Mouse (Mus musculus) adrenal gland (tissue): Measurements from ENCODE around the gene Gm43517.

ENCODE experiments used
- intact Hi-C: fragments of 180-260 bp; cut with DNase I; formaldehyde crosslinking; loops from one replicate; pipeline ENCODE4 v1.15.1; 2025

Gene Gm43517

DNA sequence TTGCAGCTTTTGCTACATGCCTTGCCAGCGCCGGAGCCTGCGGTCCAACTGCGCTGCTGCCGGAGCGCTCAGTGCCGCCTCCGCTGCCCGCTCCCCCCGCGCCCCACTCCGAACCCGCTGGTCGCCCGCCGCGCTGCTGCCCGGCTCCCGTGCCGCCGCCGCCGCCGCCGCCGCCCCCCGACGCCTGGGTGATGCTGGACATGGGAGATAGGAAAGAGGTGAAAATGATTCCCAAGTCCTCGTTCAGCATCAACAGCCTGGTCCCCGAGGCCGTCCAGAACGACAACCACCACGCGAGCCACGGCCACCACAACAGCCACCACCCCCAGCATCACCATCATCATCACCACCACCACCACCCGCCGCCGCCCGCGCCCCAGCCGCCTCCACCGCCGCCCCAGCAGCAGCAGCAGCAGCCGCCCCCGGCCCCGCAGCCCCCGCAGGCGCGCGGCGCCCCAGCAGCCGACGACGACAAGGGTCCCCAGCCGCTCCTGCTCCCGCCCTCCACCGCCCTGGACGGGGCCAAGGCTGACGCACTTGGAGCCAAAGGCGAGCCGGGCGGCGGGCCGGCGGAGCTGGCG is 589 bp upstream of the Gm43517 start:
- intact Hi-C loops, result no loop called here

DNA sequence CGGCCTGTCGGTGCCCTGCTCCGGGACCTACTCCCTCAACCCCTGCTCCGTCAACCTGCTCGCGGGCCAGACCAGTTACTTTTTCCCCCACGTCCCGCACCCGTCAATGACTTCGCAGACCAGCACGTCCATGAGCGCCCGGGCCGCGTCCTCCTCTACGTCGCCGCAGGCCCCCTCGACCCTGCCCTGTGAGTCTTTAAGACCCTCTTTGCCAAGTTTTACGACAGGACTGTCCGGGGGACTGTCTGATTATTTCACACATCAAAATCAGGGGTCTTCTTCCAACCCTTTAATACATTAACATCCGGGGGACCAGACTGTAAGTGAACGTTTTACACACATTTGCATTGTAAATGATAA is 637 bp downstream of the Gm43517 start:
- intact Hi-C loops, result no loop called here

DNA sequence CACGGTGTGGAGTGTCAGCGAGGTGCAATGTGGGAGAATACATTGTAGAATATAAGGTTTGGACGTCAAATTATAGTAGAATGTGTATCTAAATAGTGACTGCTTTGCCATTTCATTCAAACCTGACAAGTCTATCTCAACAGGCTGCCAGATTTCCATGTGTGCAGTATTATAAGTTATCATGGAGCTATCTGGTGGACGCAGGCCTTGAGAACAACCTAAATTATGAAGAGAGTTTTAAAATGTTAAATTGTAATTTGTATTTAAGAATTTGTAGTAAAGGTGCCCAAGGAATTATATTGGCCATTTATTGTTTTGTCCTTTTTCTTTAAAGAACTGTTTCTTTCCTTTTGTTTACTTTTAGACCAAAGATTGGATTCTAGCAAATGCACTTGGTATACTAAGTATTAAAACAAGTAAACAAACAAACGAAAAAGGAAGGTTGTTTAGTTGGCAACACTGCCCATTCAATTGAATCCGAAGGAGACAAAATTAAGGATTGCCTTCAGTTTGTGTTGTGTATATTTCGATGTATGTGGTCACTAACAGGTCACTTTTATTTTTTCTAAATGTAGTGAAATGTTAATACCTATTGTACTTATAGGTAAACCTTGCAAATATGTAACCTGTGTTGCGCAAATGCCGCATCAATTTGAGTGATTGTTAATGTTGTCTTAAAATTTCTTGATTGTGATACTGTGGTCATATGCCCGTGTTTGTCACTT is 1.3 kb downstream of the Gm43517 start:
- intact Hi-C loops, result no loop called here

DNA sequence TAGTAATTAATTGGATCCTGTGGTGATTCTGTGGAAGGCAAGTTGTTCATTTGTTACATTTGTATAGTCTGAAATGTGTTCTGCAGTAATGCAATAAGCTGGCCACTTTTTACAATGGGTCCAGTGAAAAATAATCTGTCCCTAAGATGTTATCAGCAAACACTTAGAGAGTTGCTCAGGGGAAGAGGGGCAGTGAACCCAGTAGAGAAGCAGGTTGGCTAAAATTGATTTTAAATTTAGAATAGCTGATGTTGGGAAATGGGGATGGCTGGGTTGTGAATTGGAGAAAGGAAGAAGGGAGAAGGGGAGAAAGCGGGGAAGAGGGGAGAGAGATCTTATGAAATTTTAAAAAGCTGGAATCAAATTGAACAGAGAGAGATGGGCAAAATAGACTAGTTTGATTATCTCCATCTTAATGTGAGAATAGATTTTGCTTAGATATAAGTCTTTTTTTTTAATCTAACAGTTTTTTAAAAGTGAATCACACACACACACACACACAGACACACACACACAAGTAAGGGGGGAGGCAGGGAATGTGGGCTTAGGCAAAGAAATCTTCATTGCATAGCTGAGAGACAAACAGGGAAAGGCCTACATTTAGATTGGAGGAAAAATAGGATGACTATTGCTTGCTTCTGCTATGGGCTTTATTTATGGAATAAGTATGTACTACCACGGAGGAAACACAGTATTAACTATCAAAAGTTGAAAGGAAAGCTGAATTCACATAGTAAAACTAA is 3.1 kb downstream of the Gm43517 start:
- intact Hi-C loops, result no loop called here

DNA sequence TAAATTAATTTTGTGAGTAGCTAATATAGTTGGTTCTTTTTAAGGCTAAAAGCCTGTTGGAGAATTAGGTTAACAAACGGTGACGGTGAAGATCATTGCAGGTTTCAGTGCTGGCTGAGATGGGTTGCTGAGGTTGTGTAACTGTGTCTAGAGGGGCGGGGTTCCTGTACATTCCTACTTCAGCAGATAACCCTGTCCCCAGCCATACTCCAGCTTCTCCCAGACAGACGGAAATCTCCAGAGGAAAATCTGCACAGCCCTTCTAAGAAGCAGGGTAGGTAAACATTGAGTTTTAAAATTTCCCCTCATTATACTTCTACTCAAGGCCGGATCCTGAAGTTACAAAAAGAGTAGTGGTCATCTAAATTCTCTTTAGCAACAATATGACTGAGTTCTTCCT is 4.7 kb downstream of the Gm43517 start:
- intact Hi-C loops, result no loop called here

DNA sequence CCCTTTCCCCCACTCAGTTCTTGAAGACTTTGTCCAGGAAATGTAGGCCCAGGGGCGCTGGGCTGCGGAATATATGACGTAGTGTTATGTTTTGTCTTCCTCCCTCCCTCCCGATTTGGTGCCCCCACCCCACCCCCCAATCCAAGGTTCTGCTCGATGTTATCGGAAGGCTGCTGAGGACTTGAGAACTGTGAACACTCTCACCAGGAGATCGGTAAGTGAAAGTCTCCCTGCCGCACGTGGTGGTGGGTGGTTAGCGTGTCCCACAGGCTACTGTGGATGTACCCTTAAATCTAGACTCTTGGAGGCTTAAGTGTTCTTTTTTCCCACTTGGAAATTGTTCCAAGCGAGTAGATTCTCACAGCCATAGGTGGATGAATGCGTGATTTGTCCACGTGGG is 5.3 kb downstream of the Gm43517 start:
- intact Hi-C loops, result no loop called here

DNA sequence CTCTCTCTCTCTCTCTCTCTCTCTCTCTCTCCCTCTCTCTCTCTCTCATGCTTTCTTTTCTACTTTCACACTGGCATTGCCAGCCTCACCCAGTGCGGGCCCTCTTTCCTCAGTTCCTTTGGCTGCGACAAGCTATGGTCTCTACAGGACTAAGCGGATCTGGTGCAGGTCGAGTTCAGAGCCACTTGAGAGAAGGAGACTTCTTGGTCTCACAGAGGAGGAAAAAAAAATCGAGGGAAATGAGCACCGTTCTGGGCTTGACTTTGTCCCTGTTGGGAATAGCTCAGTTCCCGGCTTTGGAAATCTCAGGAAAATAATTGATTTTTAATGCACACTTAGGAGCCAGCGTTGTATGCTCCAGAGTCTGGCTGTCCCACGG is 5.9 kb downstream of the Gm43517 start:
- intact Hi-C loops, result no loop called here

DNA sequence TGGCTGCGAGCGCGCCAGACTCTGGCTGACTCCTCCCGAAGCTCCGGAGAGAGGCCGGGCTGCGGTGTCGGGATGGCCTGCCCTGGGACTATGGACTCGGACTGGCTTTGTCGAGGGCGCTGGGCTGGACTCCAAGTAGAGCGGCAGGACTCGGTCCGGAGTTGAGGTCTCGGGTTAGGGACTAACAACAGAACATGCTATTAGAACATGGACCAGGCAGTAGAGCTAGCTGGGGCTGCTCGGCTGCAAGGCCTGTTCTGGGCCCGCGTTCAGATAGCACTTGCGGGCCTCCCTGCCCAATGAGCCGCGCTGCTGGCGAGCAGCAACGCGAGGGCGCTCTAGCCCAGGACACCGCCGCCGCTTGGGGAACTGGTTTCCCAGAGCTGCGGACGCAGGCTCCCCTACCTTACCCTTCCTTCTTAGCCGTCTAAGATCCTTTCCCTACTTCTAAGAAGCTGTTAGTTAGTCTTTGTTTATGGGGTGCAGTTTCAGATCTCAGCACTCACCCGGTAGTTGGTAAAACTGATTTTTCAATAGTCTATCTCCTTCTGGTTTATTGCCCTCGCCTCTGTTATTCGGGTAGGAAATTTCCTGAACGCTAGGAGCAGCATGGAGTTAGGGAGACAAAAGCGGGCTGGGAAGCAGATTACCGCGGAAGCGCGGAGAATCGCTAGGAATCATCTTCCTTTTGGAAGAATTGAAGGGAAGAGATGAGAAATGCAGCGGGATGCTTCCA is 6.5 kb downstream of the Gm43517 start:
- intact Hi-C loops, result no loop called here

DNA sequence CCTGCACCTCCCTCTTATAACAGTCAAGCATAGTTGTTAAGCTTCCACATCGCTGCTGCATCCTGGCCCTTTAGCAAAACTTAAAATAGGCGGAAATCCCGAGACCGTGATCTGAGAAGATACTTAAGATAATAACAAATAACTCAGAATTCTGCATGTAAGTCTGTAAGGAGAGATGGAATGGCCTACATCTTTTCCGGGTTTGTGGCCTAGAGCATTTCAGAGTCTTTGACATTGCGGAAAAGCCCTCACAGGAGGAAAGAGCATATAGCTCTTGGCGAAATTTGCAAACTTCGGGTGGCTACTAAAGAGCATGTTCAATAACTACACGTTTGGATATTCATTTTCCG is 7.0 kb downstream of the Gm43517 start:
- intact Hi-C loops, result no loop called here

DNA sequence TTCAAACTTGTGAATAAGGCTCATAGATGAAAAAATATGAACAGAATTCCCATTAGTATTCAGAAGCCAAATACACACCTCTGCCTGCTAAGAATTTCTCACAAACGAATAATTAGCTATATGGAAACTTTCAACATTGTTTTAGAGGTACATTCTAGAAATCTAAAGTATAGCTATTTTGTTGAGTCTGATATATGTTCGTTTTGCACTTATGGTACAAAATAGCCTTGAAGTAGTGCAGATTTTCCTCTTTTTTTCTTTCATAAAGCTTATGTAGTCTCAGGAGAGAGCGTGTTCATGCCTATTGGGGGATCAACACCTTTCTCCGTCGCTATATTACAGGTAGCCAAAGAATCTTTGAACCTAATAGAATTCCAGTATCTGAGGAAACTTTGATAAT is 7.9 kb downstream of the Gm43517 start:
- intact Hi-C loops, result no loop called here

DNA sequence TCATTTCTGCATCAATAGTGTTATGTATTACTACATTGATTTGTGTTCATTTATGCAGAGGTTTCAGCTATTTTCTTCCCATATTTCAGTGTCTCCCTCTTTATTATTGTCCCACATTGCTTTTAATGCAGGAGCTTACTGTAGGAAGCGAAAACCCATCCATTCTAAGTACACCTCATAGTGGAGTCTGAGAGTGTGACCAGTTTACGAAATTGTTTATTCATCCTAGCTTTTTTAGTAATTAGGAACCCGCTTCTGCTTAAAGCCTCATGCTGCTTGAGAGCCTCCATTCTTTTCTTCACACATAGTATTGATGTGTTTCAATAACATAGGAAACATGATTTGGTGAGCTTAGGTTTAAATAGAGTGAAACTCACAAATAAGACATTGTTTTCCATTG is 8.7 kb downstream of the Gm43517 start:
- intact Hi-C loops, result no loop called here

DNA sequence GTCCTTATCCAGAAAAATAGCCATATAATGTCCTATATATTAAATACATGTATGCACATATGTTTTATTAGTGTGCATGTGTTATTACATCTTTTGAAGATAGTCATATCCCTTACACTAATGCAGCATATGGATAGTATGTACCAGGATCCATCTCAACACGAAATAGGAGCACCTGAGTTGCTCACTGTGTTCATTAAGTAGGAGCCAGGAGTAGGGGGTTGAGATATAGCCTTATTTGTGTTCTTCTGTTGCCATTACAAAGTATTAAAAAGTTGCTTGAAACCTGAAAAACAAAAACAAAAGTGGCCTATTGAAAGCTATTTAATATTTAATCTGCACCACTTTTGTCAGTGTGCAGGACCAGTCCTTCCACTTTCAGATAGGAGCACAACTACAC is 9.2 kb downstream of the Gm43517 start:
- intact Hi-C loops, result no loop called here

DNA sequence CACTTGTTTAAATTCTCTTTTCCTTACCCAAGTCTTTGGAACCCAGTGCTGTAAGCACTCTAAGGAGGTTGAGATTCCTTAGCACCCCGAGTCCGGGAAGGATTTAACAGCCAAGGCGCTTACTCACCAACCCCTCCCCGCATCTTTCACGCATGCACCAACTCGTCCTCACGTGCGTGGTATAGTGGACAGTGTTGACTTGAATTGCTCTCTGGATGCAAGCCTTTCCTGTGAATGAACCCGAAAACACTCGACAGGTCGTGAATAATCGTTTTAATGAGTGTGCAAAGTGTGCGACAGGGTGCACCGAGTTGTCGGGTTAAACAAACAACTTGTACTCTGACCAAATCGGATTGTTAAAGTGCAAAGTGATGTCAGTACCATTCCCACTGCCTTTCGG is 9.9 kb downstream of the Gm43517 start:
- intact Hi-C loops, result no loop called here

DNA sequence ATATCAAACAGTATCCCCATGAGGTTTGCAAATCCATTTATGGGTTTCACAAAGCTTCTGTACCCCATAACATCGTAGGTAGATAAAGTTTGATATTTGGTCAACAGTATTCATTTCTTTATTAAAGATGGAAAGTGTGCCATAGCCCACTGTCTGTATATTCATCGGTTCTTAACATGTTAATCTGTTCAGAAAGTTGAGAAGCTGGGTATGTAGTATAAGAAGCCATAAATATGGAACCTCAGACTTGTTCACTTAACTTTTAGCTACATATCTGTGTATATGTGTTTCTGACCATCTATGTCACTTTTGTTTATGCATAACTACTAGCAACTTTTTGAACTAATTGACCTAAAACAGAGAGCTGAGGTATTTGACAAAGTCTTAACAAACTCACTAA is 11.0 kb downstream of the Gm43517 start:
- intact Hi-C loops, result no loop called here

DNA sequence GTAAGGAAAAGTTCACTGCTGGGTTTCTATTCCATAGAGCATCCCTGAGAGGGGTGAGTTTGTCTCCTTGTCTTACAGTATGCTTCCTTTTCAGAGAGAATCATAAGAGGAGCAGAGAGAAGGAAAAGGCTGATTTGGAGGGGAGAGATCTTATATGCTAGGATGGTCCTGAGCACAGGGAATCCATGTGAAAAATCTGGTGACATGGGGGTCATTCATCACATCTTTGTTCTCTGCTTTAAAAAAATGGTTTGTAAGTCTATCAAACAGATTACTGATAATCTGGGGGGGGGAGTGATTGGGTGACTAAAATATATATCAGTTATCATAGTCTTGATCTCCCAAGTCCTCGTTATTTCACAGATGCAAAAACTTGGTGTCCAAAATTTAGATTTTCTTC is 11.8 kb downstream of the Gm43517 start:
- intact Hi-C loops, result no loop called here

DNA sequence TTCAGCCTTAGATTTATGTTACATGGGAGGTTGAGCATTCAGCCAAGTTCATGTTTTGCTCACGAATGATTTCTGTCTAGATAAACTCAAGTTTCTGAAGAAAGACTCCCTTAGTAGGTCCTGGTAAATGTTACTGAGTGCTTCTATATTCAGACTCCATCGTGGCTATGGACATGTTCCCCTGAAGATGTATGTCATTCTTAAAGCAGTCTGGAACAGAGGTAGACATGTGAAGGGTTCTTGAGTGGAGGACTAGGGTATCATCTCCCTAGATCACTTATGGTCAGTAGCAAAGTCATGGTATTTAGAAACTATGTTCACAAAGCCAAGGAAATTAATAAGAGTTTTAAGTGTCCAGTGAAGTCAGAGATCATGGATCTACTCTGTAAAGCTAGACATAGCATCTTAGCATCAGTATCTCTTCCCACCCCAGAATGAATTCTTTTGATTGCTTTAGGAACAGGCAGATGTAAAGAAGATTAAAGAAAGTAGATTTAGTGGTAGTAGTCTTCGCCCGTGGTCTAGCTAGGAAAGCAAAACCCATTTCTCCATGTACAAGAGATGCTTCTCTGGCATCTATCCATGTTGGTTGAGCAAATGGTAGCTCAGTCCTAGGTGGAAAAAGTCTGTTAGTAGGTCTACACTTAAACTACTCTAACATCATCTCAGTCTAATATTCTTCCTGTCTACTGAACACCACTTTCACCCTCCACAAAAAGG is 12.6 kb downstream of the Gm43517 start:
- intact Hi-C loops, result no loop called here

DNA sequence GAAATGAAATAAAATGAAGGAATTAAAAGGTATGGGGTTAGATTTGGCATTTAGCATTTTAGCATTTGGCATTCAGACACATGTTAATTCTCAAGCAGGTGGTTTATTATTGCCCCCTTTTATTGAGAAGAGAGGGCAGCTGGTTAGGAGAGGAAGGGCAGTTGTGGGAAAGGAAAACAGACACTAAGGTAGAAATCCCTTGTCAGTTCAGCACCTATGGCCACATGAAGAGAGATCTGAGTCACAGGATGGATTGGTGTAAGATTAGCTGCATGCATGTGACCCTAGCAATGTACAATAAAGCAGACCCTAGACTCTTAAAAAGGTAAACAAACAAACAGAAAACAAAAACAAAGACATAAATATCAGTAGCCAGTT is 13.2 kb downstream of the Gm43517 start:
- intact Hi-C loops, result no loop called here

DNA sequence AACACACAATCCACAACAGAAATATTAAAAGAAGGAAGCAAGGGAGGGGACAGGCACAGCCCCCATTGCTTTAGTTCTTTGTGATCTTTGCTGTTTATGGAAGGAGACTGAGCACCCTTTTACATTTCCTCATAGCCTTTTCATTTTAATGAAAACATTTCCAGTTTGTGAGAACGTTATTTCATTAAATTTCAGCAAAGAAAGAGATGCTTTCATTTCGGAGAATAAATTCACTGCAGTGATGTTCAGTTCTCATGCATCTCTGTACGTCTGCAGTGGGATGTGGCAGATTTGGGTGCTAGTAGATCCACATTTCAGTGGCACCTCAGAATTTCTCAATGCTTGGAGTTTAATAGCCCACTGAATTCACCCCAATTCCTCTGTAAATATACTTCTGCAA is 13.7 kb downstream of the Gm43517 start:
- intact Hi-C loops, result no loop called here

DNA sequence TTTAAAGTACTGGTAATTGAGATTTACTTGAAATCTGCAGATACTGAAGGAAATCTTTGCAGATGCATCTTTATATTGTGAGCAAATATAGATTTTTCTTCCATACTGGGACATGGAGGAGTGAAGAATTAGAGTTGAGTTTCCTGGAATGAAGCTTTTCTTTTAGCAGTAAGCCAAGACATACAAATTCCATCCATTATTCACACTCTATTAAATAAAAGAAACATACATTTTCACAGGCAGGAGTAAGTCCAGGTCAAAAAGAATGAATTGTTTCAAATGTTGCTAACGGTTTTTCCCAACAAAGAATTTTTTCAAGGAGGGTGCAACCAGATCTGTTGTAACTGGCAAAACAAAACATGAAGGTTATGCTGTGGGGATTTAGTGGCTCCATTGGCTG is 14.6 kb downstream of the Gm43517 start:
- intact Hi-C loops, result no loop called here

DNA sequence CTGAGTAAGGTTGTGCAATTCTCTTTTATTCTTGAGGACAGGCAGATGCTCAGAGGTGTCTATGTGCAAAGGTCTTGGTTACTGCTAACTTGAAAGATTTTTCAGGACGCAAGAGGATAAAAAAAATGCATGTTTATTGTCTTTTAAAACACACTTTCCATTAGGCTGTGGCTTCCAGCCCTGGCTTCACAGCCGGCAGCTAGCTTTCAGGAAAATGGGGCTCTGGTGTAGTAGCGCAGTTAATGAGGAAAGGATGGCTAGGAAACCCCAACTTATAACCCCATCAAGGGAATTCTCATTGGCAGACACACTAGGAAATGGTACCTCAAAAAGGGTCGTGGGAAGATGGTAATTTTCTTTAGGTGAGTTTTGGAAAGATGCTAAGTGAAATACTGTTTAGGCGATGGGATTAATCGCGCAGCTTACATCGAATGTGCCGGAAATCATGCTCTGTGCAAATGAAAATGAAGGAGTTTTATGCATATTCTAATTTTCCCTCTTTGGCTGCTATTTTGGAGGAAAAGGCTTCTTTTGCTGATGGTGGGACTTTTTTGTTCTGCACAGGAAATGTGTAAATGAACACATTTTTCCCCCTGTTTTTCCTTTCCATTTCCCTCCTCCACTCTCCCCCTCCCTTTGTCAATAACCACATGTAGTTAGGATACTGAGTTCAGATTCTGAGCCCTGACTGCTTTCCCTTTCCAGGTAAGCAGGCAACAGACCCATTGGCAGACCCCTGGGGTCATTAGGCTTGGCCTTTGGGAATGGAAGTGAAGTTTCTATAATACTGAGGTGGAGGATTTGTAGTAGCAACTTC is 15.3 kb downstream of the Gm43517 start:
- intact Hi-C loops, result no loop called here

DNA sequence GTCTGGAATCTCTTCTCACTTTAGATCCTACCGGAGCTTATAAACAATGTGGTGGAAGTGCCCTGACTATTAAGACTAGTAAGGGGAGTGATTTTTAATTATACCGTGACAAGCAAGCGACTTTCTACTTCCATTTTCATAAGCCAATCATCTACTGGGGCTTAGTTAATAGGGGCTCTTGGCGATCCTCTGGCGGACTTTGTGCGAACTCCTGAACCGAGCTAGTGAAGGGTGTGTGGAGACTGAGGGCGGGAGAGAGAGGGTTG is 15.8 kb downstream of the Gm43517 start:
- intact Hi-C loops, result no loop called here
